Mouse (Mus musculus) cerebellum, adult 11-12 months (tissue): ENCODE results near the gene Mapt.

Source experiments
- DNase-seq: peaks from one replicate; pipeline ENCODE4 v3.0.0; 2022

The Mapt gene

GRCm38 (mm10) chr11:104279049-104279448 is 47.9 kb downstream of the Mapt start:
- DNase-seq: peak; percentile 48

GRCm38 (mm10) chr11:104279538-104279937 is 48.3 kb downstream of the Mapt start:
- peak; percentile 52 for DNase-seq

- peak; percentile 42 for DNase-seq
These were observed 50.3 kb downstream of the Mapt start for GRCm38 (mm10) chr11:104281501-104281900.

- DNase-seq: peak; percentile 41
These were observed 55.9 kb downstream of the Mapt start for GRCm38 (mm10) chr11:104287113-104287512.

- peak; percentile 98 for DNase-seq
These were observed 57.6 kb downstream of the Mapt start for GRCm38 (mm10) chr11:104288835-104289198.

- DNase-seq: peak; percentile 88
These were observed 58.2 kb downstream of the Mapt start for GRCm38 (mm10) chr11:104289199-104290031.

GRCm38 (mm10) chr11:104292443-104293220 is 61.4 kb downstream of the Mapt start:
- no peak for DNase-seq

GRCm38 (mm10) chr11:104293241-104293640 is 62.1 kb downstream of the Mapt start:
- no peak for DNase-seq

GRCm38 (mm10) chr11:104295145-104295544 is 64.0 kb downstream of the Mapt start:
- DNase-seq: no peak

- no peak for DNase-seq
These were observed 64.5 kb downstream of the Mapt start for GRCm38 (mm10) chr11:104295656-104296055.

GRCm38 (mm10) chr11:104297671-104298070 is 66.5 kb downstream of the Mapt start:
- peak; percentile 43 for DNase-seq

GRCm38 (mm10) chr11:104302628-104303027 is 71.4 kb downstream of the Mapt start:
- DNase-seq: no peak

- DNase-seq: no peak
These were observed 72.1 kb downstream of the Mapt start for GRCm38 (mm10) chr11:104303088-104303960.

GRCm38 (mm10) chr11:104305711-104306110 is 74.5 kb downstream of the Mapt start:
- DNase-seq: no peak

- DNase-seq: no peak
These were observed 75.3 kb downstream of the Mapt start for GRCm38 (mm10) chr11:104306483-104306882.

- DNase-seq: no peak
These were observed 75.9 kb downstream of the Mapt start for GRCm38 (mm10) chr11:104307136-104307535.

- no peak for DNase-seq
These were observed 78.4 kb downstream of the Mapt start for GRCm38 (mm10) chr11:104309377-104310225.

GRCm38 (mm10) chr11:104310226-104310887 is 79.2 kb downstream of the Mapt start:
- DNase-seq: no peak

- no peak for DNase-seq
These were observed 80.5 kb downstream of the Mapt start for GRCm38 (mm10) chr11:104311643-104312042.

- DNase-seq: peak; percentile 67
These were observed 84.5 kb downstream of the Mapt start for GRCm38 (mm10) chr11:104315703-104316102.

- DNase-seq: no peak
These were observed 85.7 kb downstream of the Mapt start for GRCm38 (mm10) chr11:104316685-104317400.
